Mouse (Mus musculus): ENCODE results near the gene Limk2. TPM values are rescaled to one million over a fixed set of nuclear protein-coding genes. Genes with fewer than 3 reads are reported as not detected.
A peak's percentile ranks its signal among the peaks of the same experiment; 100 is the strongest.

Gene Limk2
- total RNA-seq, 2 experiments from 2014 or later, result 98.4 to 114 TPM

DNA sequence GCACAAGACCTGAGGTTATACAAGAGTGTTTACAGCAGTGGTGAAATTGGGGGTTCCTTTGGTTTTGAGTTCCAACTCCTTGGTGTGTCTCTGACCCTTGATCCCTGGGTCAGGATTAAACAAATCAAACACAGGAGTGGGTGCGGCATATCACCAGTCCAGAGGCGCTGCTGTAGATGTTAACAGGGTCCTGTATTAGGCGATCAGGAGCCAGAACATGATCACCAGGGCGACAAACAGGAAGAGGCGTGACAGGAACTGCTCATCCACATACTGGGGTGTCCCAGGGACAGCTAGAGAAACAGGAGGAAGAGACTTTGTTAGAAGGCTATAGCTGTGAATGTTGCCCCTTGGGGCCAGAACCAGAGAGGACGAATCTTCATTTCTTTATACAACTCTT, 8.8 kb upstream of the Limk2 start:
- no peak for DNase-seq (ENCODE audit: low spot score in 2 of 2)

DNA sequence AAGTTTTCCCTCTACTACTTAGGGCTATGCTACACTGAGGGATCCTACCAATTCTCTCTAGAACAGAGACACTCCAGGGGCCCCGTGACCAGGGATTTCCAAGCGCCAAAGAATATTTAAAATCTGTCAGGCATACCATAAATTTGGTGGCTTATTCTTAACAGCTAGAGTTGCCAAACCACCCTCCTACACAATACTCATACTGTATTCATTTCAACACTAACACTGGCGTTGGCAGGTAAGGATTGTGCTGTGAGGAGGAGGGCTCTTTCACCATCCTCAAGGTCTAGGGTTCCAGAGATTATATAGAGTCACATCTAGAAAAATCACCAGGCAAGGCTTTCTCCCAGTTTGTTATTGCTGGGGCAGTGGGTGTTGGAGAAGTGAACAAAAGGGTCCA, 7.4 kb upstream of the Limk2 start:
- DNase-seq (ENCODE audit: low spot score in 2 of 2), result no peak

DNA sequence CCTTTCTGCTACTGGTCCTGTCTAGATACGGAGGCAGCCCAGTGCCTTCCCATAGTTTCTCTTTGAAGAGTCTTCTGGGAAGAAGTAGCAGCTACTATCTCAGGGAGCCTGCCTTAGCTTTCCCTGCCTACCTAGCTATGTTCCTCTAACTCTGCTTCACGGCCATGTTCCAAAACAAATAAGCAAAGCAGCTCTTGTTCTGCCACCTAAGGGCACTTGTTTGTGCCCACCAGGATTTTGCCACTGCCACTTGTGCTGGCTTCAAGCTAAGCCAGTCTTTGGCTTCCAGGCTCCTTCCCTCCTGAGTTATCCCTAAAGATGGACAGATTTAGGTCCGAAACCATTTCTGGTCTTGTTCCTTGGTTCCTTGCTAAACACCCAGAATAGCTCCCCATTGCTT, 3.1 kb upstream of the Limk2 start:
- no peak for DNase-seq (ENCODE audit: low spot score in 2 of 2)

DNA sequence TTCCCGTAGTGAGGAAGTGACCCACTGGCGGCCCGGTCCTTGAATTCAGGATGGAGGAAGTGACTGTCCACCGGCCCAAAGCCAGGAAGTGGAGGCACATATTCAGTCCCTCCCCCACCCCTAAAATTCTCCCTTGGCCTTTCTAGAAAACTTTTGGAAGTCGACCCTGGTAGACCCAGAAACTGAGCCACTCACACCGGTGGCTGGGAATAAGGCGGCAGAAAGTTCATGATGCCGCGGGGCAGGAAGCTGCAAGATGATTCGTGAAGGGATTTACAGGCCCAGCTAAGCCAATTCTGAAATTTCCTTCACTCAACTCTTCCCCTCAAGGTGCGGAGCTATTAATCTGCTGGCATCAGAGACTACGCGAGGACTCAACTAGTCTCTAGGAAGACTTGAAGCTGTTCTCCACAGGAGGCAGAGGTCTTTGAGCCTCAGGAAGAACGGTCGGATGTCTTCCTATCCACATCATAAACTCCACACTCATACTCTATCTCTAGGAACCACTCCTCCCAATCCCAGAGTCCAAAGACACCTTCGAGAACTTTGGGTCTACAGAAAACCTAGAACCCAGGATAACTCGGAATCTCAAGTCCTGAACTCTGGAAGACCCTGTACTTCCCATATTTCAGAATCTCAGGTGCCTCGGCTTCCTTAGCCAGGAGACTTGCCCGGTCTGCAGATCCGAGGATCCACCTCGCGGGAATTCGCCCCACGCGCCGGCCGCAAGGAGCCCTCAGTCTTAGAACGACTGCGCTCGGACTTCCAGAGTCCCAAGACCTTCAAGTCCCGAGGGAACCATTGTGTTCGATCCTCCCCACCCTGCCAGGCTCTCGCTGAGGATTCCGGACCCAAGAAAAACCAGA, 625 bp downstream of the Limk2 start:
- no peak for DNase-seq (ENCODE audit: low spot score in 2 of 2)

DNA sequence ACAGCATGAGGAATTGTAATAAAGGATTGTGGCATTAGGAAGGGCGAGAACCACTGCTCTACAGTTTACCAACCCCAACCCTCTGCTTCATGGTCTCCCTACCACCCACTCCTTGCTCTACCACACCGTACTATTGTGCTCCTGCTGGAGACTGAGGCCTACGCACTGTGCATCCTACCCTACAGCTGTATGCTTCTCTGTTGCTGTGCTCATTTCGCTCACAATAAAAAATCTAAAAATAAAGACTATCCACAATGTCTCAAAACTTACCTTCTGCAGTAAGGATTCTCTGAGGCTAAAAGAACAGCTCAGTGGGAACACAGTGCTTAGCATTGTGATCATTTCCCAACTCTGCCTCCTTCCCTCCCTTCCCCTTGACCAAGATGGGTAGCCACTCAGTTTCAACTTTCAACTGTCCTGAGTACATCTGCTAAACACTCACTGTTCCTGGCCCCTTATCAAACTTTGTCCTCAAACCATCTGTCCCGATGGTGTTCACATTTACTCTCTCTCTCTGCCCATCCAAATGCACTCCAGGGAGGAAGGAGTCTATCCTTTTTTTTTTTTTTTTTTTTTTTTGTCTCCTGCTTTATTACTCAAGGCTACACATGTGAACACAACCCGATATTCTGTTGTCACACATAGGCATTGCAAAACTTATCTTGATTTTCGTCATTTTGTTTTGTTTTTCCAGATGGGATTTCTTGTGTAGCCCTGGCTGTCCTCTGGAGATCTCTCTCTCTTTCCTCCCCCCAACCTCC, 4.5 kb downstream of the Limk2 start:
- DNase-seq (ENCODE audit: low spot score in 2 of 2), result no peak

DNA sequence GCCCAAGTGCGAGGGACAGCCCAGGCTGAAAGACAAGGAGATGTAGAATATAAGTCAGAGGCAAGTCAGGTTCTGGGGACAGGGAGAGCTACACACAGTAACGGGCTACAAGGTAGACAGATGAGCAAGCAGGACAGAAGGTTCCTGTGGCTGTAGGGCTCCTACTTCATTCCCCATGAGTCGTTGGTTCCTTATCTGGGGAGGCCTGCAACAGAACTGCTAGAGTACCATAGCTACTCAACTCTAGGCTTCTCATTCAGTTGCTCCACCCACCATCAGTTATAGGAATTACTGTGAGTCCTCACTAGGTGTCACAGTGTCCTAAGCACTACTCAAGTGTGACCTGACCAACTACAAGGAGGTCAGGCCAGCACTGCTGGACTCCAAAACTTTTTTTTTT, 6.0 kb downstream of the Limk2 start:
- DNase-seq (ENCODE audit: low spot score in 2 of 2), result no peak

DNA sequence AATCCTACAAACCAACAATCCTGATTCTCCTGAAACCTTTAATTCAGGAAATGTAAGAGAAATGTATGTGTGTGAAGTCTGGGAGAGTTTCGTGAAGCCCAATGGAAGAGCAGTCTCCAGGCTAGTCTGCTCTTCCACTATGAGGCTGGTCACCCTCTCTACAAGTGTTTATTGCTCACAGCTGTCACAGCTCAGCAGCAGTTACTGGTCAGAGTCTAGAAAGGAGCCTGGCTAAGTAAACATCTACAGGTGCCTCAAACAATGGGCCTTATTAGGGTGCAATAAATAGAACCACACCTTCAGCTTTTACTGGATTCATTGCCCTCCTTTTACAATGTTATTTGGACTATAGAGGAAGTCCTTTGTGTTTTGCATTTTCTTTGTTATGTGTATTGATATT, 10.7 kb downstream of the Limk2 start:
- no peak for DNase-seq (ENCODE audit: low spot score in 2 of 2)

DNA sequence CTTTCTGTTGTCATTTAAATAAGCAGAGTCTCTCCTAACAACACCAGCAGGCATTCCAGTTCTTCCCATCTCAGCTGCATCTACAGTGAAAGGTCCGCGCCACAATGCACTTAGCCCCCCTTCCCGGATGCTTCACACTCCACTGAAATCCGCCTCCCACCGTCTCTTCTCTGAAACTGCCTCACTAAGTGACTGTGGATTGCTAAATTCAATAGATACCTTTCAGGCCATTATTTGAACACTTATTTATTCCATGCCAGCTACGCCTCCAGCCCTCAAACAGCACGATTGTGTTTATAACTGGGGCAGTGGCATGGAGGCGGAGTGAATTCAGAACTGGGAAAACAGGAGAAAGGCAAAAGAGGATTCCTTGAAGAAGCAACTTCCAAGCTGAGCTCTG, 12.4 kb downstream of the Limk2 start:
- no peak for DNase-seq (ENCODE audit: low spot score in 2 of 2)

DNA sequence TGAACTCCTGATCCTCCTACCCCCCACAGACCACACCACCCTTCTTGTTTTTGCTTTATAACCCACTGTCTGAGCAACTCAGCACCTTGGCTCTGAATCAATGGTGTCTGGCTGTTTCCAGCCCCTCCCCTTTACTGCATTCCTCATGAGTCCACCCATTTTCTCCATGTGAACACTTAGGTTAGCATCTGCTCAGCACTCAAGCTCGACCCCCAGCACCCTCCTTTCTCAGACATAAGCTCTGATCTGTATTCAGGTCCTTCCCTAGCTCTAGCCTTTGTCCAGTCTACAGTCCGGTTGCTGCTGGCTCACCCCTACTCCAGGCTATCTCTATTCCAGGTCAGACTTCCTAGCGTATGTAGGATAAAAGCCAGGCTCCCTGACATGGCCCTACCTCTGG, 12.9 kb downstream of the Limk2 start:
- no peak for DNase-seq (ENCODE audit: low spot score in 2 of 2)

DNA sequence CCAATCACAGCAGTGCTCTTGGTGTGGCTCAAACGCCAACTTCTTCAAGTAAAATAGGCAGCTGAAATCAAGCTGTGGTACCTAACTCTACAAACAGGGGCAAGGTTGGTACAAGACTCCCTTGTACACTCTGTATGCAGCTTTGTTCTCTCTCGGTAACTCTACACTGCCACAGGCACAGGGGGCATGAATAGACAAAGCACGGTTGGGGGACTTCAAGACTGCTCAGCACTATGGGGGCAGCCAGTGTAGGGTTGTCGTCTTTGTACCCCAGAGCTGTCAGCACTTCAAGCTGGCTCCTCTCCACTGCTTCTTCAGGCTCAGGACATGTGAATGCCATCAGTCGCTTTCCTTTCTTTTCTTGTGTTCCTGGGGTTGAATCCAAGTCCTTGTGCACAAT, 14.5 kb downstream of the Limk2 start:
- no peak for DNase-seq (ENCODE audit: low spot score in 2 of 2)

DNA sequence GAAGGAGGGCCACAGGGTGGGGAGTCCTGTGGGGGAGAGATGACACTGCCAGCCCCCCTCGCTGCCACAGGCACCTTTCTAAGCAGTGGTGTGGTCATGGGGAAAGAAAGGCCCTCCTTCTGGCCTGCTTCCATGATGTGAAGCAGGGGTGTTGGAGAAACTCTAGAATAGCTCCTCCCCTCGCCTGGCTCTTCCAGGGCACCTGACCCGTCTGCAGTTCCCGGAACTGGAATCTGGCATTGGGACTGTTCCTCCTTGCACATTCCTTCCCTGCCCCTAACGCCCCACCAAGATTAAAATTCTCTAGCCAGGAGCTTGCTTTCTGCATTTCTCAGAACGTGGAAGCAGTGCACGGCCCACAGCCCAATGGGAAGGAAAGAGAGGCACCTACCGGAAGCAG, 16.5 kb downstream of the Limk2 start:
- DNase-seq (ENCODE audit: low spot score in 2 of 2), result no peak

DNA sequence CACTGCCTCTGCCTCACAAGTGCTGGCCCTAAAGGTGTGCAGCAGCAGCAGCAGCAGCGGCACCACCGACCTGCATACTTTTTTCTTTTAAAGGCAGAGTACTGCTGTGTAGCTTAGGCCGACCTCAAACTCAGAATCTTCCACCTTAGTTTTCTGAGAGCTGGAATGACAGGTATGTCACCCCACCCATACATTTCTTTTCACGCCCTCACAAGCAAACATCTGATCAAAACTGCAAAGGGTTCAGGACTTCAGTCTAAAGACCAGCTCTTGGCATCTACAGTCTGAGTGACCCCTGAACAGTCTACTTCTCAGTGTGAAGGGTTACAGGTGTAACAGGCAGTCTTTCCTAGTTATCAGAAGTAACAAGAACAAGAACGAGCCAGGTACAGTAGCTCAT, 18.2 kb downstream of the Limk2 start:
- no peak for DNase-seq (ENCODE audit: low spot score in 2 of 2)

DNA sequence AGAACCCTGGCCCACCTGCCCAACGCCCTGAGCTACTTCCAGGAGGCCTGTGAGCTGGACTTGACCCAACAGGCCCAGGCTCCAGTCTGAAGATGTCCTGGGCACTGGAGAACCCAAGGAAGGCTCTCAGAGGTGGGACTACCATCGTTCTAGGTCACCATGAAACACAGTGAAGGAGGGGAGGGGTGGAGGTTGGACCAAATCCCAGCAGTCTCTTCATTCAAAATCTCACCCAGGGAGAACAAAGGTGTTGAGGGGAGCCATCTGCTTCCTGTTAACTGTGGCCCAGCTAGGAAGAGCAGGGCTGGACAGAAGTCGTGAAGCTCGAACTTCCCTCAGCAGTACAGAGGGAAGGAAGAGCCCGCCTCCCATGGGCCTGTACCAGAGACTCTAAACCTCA, 19.0 kb downstream of the Limk2 start:
- no peak for DNase-seq (ENCODE audit: low spot score in 2 of 2)

DNA sequence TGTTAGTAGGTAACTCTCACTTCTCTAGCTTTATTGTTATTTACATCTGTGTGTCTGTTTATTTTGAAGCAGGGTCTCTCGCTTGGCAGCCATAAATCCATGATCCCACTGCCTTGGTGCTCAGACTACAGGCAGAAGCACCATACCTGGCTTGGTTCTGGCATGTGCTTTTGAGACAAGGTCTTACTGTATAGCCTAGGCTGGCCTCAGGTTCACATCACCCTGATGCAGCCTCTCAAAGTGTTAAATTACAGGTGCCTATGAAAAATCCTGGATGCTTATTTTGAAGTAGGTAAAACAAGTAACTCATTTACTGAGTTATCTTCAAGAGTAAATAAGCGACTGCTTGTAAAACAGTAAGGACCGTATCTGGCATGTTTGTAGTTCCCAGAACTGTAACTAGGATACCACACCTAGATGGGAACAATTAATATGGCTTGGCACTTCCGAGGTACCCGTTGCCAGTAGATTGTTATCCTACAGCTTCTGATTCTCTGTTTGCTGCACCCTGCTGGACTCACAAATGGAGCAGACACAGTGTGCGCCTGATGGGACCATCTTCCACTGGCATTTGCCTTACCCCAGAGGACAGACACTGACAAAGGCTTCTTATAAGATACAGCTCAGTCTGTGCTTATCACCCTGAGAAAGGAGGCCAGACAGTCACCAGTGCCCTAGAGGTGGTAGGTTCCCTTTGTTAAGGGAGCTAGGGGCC, 21.4 kb downstream of the Limk2 start:
- no peak for DNase-seq (ENCODE audit: low spot score in 2 of 2)

DNA sequence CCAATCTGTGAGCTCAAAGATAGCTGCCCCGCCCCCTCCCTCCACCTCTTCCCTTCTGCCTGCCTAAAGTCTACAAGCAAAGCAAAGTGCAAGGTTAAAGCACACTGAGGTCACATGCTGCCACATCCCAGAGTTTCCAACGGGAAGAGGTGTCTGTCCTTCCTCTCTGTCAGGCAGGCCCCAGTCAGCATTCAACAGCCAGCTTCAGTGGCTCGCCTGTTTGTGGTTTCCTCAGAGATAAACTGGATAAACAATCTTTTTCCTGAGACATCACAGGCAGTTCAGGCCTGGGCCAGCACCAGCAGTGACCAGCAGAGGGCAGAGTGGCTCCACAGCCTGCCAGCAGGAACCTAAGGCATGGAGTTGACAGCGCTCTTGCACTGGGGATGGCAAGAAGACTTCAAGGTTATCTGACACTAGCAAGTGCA, 22.0 kb downstream of the Limk2 start:
- peak; percentile 91 to 94 for DNase-seq (ENCODE audit: low spot score in 2 of 2)

DNA sequence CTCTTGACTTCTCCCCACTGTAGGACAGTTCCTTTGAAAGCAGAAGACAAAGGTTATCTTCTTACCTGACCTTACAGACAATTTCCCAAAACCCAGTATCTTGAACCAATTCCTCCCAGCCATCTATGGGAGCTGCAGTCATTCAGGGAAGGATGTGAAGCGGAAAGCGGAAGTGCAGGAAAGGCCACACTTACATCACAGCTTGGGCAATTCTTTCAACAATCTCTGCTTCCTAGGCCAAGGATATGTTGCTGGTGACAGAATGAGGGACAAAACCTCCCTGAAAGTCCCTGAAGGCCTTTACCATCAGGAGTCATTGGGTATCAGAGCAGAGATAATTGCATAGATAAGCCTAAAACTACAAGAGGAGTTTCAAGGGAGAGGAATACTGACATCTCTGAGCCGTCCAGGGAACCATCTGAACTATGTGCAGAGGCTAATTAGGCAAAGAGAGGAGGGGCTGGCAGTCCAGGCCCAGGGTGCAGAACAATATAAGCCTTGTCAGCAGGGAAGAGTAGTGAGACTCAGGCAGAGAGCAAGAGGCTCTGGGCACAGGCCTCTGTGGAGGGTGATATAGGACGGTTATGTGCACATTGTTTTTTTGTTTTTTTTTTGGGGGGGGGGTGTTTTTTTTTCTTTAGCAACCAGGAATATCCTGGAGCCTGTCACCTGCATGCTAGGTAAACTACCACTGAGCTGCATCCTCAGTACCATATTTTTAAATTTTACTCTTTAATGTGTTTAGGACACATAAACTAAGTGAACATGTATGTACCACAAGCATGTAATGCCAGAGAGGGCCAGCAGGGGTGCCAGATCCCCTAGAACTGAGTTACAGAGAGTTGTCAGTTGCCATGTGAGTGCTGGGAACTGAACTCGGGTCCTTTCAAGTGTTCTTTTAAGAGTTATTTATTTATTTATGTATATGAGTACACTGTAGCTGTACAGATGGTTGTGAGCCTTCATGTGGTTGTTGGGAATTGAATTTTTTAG, 26.1 kb downstream of the Limk2 start:
- DNase-seq (ENCODE audit: low spot score in 2 of 2), result no peak

DNA sequence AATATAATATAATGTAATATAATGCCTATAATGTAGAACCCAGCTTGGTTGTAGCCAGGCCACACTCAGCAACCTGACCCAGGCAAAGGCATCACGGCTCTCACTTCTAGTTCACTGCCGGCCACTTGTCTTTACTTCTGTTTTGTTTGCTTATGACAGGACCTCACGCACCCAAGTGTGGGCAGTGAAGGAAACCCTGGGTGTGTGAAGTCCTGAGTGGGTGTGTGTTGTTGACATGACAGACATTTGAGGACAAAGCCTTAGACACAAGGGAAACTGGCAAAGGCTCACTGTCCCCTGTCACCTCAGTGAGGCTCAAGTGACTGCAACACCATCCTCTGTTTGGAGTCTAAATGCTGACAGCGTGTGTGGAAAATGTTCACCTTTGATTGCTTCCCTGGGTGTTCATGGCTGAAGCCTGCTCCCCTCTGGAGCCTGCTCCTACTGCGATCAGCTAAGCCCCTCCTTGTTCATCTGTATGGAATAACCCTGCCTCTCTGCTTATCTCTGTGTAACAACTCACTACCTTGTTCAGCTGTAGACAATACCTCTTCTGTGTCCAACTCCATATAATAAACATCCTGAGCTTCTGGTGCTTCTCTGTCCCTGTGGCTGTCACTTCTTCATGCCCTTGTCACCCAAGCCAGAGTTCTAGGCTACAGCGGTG, 27.7 kb downstream of the Limk2 start:
- DNase-seq (ENCODE audit: low spot score in 2 of 2), result no peak

DNA sequence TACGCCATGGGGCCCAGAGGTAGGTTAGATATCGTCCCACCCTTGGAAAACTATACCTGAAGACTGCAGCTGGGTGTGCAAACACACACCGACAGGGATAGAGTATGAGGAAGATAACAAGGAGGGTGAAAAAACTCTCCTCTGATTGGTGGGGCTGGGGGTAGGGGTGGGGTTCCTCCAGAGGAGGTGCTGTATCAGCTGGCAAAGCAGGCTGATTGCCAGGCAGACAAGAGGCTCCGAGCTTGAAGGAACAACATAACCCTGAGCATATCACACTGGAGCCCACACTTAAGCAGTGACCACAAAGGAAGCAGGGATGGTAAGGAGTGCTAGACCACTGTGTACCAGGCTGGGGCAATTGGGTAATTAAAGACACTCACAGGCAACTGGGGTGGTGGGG, 29.6 kb downstream of the Limk2 start:
- no peak for DNase-seq (ENCODE audit: low spot score in 2 of 2)

DNA sequence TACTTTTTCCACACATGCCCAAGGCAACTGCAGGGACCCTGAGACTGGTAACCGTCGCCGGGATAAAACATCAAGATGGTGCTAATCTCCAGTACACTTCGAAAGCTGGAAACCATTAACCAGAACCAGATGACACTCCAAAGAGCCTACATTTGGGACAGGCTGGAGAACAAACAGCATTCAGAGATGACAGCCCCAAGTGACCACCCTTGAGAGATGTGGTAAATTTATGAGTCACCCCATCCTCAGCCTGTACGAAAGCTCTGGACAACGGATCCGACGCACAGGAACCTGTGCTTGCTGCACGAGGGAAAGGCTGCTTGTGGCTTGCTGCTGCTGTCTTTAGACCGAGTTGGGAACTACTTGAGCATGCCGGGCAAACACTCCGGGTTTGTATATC, 34.2 kb downstream of the Limk2 start:
- DNase-seq (ENCODE audit: low spot score in 2 of 2), result no peak

DNA sequence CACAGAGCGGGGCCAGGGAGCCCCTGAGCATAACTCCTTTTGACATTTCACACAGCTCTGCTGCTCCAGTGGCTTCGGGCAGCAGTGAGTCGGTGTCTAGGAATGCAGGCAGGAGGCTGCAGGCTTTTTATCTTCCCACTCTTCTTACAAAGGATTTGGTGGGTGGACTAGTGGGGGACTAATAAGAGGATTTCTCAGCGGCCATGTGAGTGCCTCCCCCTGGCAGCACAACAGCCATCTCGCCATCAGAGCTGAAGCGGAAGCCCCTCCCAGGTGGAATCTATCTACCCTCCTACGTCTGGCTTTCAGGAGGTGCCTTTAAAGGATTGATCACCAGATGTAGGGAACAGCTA, 34.7 kb downstream of the Limk2 start:
- DNase-seq (ENCODE audit: low spot score in 2 of 2), result no peak

All from left cerebral cortex, adult 18-20 months (tissue).